17 mouse cellular contexts compared by ENCODE assay signal in genomic region chr13:51974101-51974500, GRCm38 (mm10).
A peak's percentile ranks its signal among the peaks of the same experiment; 100 is the strongest.
DNase-seq lines count a peak whose midpoint lies in the region; ATAC-seq and TF ChIP-seq lines count a peak whose summit lies in the region.
"Had no signal": no experiment of that assay in that cellular context is flagged by ENCODE, and none has a peak within 500 bp of the region (broad histone marks: within the 10 kb centered on the region; RNA-seq: fewer than 3 reads in every experiment).

No protein-coding gene starts in this region.

- H3K4me1 ChIP-seq in heart, embryonic 10.5 days: peaks cover 66% of the 10 kb centered on the region
- H3K4me1 ChIP-seq in lung, embryonic 14.5 days (ENCODE audit: insufficient read depth): peaks cover 34% of the 10 kb centered on the region
- peaks cover 42% of the 10 kb centered on the region for H3K4me1 ChIP-seq in limb, embryonic 11.5 days (ENCODE audit: control insufficient read depth, insufficient read depth, low read length)
- peaks cover 23% of the 10 kb centered on the region for H3K4me1 ChIP-seq in stomach, postnatal 0 days (replicated peaks; ENCODE audit: control insufficient read depth, insufficient read depth)

- no peaks in the 10 kb centered on the region for H3K27me3 ChIP-seq in heart, embryonic 10.5 days (ENCODE audit: insufficient read depth, poor library complexity, severe bottlenecking)
- H3K27me3 ChIP-seq in lung, embryonic 14.5 days (ENCODE audit: insufficient read depth, low read length): no peaks in the 10 kb centered on the region
- H3K27me3 ChIP-seq in limb, embryonic 11.5 days (ENCODE audit: control insufficient read depth, insufficient read depth, low read length): no peaks in the 10 kb centered on the region
- no peaks in the 10 kb centered on the region for H3K27me3 ChIP-seq in stomach, postnatal 0 days (ENCODE audit: control insufficient read depth, insufficient read depth, low read length)
- H3K27me3 ChIP-seq: liver, embryonic 15.5 days had no signal

- intact Hi-C loops in heart, postnatal 14 days (cut with DNase I): loop anchor here (2.0 to 10.0 kb wide), 2 partner anchors 127 to 251 kb away; partner anchors contain the start of gene Gadd45g

- no peak overlapping the region for H3K4me3 ChIP-seq in heart, embryonic 10.5 days
- no peak overlapping the region for H3K4me3 ChIP-seq in lung, embryonic 14.5 days (ENCODE audit: low read depth, low read length)
- no peak overlapping the region for H3K4me3 ChIP-seq in limb, embryonic 11.5 days (ENCODE audit: low read depth, low read length)
- no peak overlapping the region for H3K4me3 ChIP-seq in stomach, postnatal 0 days (ENCODE audit: low read depth, low read length)
- H3K4me3 ChIP-seq: erythroblast, embryonic 14.5 days; heart, adult 2 months; liver, embryonic 15.5 days had no signal

- no peak for TF ChIP-seq EP300 in stomach, postnatal 0 days (optimal IDR thresholded peaks at IDR 0.05)

- ATAC-seq in lung, embryonic 14.5 days (ENCODE audit: insufficient read depth): no peak
- 0 out of 2 replicates have a peak, but pooled peaks have one; percentile 20 for ATAC-seq in limb, embryonic 11.5 days (ENCODE audit: insufficient number of reproducible peaks, low FRiP score, low TSS enrichment, low read depth)
- no peak for ATAC-seq in stomach, postnatal 0 days (ENCODE audit: low FRiP score, low TSS enrichment)
- ATAC-seq: activated CD4-positive, CD25-positive, alpha-beta regulatory T cell, adult 4 months; forebrain, postnatal 0 days had no signal

- WGBS in heart, embryonic 10.5 days: 94% methylated on average over 6 of the region's 6 CpGs
- 69% methylated on average over 6 of the region's 6 CpGs for WGBS in lung, embryonic 14.5 days
- 91% methylated on average over 6 of the region's 6 CpGs for WGBS in limb, embryonic 11.5 days
- 75% methylated on average over 6 of the region's 6 CpGs for WGBS in stomach, postnatal 0 days

- TF ChIP-seq CTCF in lung, embryonic 14.5 days (IDR thresholded peaks at IDR 0.05; ENCODE audit: low read depth): no peak
- TF ChIP-seq CTCF in stomach, postnatal 0 days (IDR thresholded peaks at IDR 0.05; ENCODE audit: low read depth): peak; percentile 20; the same call in 1 of the 2 replicates

- no peak overlapping the region for H3K9ac ChIP-seq in lung, embryonic 14.5 days
- no peak overlapping the region for H3K9ac ChIP-seq in limb, embryonic 11.5 days (ENCODE audit: low read length)
- no peak overlapping the region for H3K9ac ChIP-seq in stomach, postnatal 0 days (ENCODE audit: low read length)
- H3K9ac ChIP-seq: forebrain, postnatal 0 days; liver, embryonic 15.5 days had no signal

- H3K27ac ChIP-seq in heart, embryonic 10.5 days: peak overlapping the region; percentile 87; the same call in 1 of the 2 replicates
- peak overlapping the region; percentile 91 for H3K27ac ChIP-seq in lung, embryonic 14.5 days (ENCODE audit: low read depth)
- H3K27ac ChIP-seq in limb, embryonic 11.5 days (replicated peaks; ENCODE audit: low read depth, low read length): peak overlapping the region; percentile 47; the same call in 1 of the 2 replicates
- H3K27ac ChIP-seq in stomach, postnatal 0 days (replicated peaks): no peak overlapping the region
- H3K27ac ChIP-seq: heart, adult 2 months had no signal

- DNase-seq in heart, embryonic 10.5 days (ENCODE audit: low spot score): no peak
- no peak for DNase-seq in heart, postnatal 14 days
- no peak for DNase-seq in lung, embryonic 14.5 days
- DNase-seq in lung, postnatal 14 days: no peak
- no peak for DNase-seq in limb, embryonic 11.5 days (ENCODE audit: low spot score)
- DNase-seq in stomach, postnatal 0 days (ENCODE audit: low spot score): no peak
- no peak for DNase-seq in embryo, embryonic 10 days (ENCODE audit: low spot score)
- DNase-seq: adrenal gland, postnatal 25 days; cerebellum, adult 9-10 months; forebrain, postnatal 0 days; gastrocnemius, postnatal 10 days; heart, adult 2 months; heart, postnatal 10 days; thymus, postnatal 14 days had no signal

- H3K4me2 ChIP-seq in lung, embryonic 14.5 days: no peak overlapping the region
- no peak overlapping the region for H3K4me2 ChIP-seq in limb, embryonic 11.5 days (ENCODE audit: low read depth, severe bottlenecking)
- no peak overlapping the region for H3K4me2 ChIP-seq in stomach, postnatal 0 days (replicated peaks; ENCODE audit: low read depth)
- H3K4me2 ChIP-seq: liver, embryonic 15.5 days had no signal

- H3K9me3 ChIP-seq in heart, embryonic 10.5 days: no peaks in the 10 kb centered on the region
- no peaks in the 10 kb centered on the region for H3K9me3 ChIP-seq in lung, embryonic 14.5 days (ENCODE audit: low read depth, low read length)
- H3K9me3 ChIP-seq in limb, embryonic 11.5 days (ENCODE audit: control insufficient read depth, low read length): no peaks in the 10 kb centered on the region
- H3K9me3 ChIP-seq in stomach, postnatal 0 days (ENCODE audit: control insufficient read depth, low read length): no peaks in the 10 kb centered on the region
- H3K9me3 ChIP-seq: liver, embryonic 15.5 days had no signal

- H3K36me3 ChIP-seq in heart, embryonic 10.5 days: peaks cover 8% of the 10 kb centered on the region
- H3K36me3 ChIP-seq in lung, embryonic 14.5 days (ENCODE audit: insufficient read depth): no peaks in the 10 kb centered on the region
- H3K36me3 ChIP-seq in limb, embryonic 11.5 days (ENCODE audit: control insufficient read depth, insufficient read depth, low read length): no peaks in the 10 kb centered on the region
- H3K36me3 ChIP-seq in stomach, postnatal 0 days (ENCODE audit: control insufficient read depth, insufficient read depth, low read length): no peaks in the 10 kb centered on the region
- H3K36me3 ChIP-seq: liver, embryonic 15.5 days had no signal
